ENCODE assay signal across 22 mouse cellular contexts in the genomic region with DNA sequence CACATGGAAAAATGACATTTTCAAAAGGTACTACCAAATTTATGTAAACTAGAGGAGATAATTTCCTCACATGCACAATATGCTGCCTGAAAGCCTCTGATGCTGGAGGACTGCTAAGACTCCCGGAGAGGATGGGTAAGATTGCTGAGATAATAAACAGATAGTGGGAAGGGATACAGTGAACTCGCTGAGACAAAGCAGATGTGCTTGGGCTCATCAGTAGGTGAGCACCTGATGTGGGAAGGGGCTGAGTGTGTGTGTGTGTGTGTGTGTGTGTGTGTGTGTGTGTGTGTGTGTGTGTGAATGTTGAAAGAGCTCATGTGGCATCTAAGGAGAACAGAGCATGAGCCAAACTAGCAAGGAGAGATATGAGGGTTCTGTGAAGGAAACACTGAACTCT.
DNase-seq lines count a peak whose midpoint lies in the region; ATAC-seq and TF ChIP-seq lines count a peak whose summit lies in the region.
"Had no signal": no experiment of that assay in that cellular context is flagged by ENCODE, and none has a peak within 500 bp of the region (broad histone marks: within the 10 kb centered on the region; RNA-seq: fewer than 3 reads in every experiment).

No protein-coding gene starts in this region.

- no peak for TF ChIP-seq POLR2A in kidney, adult 2 months (IDR thresholded peaks at IDR 0.05; ENCODE audit: low read depth, low read length)

- WGBS in kidney, embryonic 14.5 days = 50% methylated on average over 2 of the region's 2 CpGs
- WGBS in kidney, embryonic 16.5 days = 27% methylated on average over 2 of the region's 2 CpGs
- 26% methylated on average over 2 of the region's 2 CpGs for WGBS in kidney, adult 2 months
- WGBS in stomach, embryonic 14.5 days = 32% methylated on average over 2 of the region's 2 CpGs
- 32% methylated on average over 2 of the region's 2 CpGs for WGBS in stomach, postnatal 0 days

- H3K36me3 ChIP-seq in kidney, embryonic 14.5 days (ENCODE audit: control insufficient read depth, insufficient read depth, low read length) = no peaks in the 10 kb centered on the region
- no peaks in the 10 kb centered on the region for H3K36me3 ChIP-seq in kidney, embryonic 16.5 days (ENCODE audit: insufficient read depth, low read length)
- H3K36me3 ChIP-seq in kidney, adult 2 months (ENCODE audit: control insufficient read depth, insufficient read depth, low read length) = no peaks in the 10 kb centered on the region
- H3K36me3 ChIP-seq in stomach, embryonic 14.5 days (ENCODE audit: control insufficient read depth, insufficient read depth, low read length) = no peaks in the 10 kb centered on the region
- H3K36me3 ChIP-seq in stomach, postnatal 0 days (ENCODE audit: control insufficient read depth, insufficient read depth, low read length) = no peaks in the 10 kb centered on the region
- H3K36me3 ChIP-seq: embryonic facial prominence, embryonic 12.5 days; embryonic facial prominence, embryonic 15.5 days; forebrain, embryonic 10.5 days; forebrain, embryonic 12.5 days had no signal

- ATAC-seq in kidney, embryonic 14.5 days (ENCODE audit: low FRiP score, low TSS enrichment) = peak; percentile 81
- ATAC-seq in kidney, embryonic 16.5 days (ENCODE audit: low FRiP score, low TSS enrichment) = peak; percentile 46; the same call in 1 of the 2 replicates
- ATAC-seq in stomach, embryonic 14.5 days (ENCODE audit: insufficient number of reproducible peaks, insufficient read depth, low FRiP score, low read depth) = peak; percentile 33; the same call in 1 of the 2 replicates
- ATAC-seq in stomach, postnatal 0 days (ENCODE audit: low FRiP score, low TSS enrichment) = no peak
- ATAC-seq: forebrain, embryonic 14.5 days; forebrain, embryonic 16.5 days had no signal

- H3K4me1 ChIP-seq in kidney, embryonic 14.5 days (ENCODE audit: control insufficient read depth, insufficient read depth, low read length) = 0 out of 2 replicates have a peak, but pooled peaks cover 3% of the 10 kb centered on the region
- H3K4me1 ChIP-seq in kidney, embryonic 16.5 days (ENCODE audit: insufficient read depth, low read length) = 0 out of 2 replicates have a peak, but pooled peaks cover 5% of the 10 kb centered on the region
- no peaks in the 10 kb centered on the region for H3K4me1 ChIP-seq in kidney, adult 2 months (ENCODE audit: control insufficient read depth, insufficient read depth, low read length)
- peaks cover 3% of the 10 kb centered on the region; the same call in 1 of the 2 replicates for H3K4me1 ChIP-seq in stomach, embryonic 14.5 days (ENCODE audit: control insufficient read depth, insufficient read depth, low read length)
- H3K4me1 ChIP-seq in stomach, postnatal 0 days (replicated peaks; ENCODE audit: control insufficient read depth, insufficient read depth) = no peaks in the 10 kb centered on the region
- H3K4me1 ChIP-seq: embryonic facial prominence, embryonic 12.5 days; embryonic facial prominence, embryonic 15.5 days; forebrain, embryonic 10.5 days; forebrain, embryonic 12.5 days had no signal

- no peak overlapping the region for H3K4me3 ChIP-seq in kidney, embryonic 14.5 days (ENCODE audit: low read length)
- H3K4me3 ChIP-seq in kidney, embryonic 16.5 days (ENCODE audit: low read length) = no peak overlapping the region
- H3K4me3 ChIP-seq in kidney, adult 2 months (ENCODE audit: insufficient read depth, low read depth, low read length) = no peak overlapping the region
- H3K4me3 ChIP-seq in stomach, embryonic 14.5 days (ENCODE audit: low read depth, low read length) = no peak overlapping the region
- H3K4me3 ChIP-seq in stomach, postnatal 0 days (ENCODE audit: low read depth, low read length) = no peak overlapping the region
- H3K4me3 ChIP-seq: embryonic facial prominence, embryonic 12.5 days; embryonic facial prominence, embryonic 15.5 days; erythroblast, embryonic 14.5 days; forebrain, embryonic 10.5 days; forebrain, embryonic 12.5 days had no signal

- no peak for DNase-seq in kidney, postnatal 4 days
- no peak for DNase-seq in kidney, adult 2 months
- no peak for DNase-seq in stomach, postnatal 0 days (ENCODE audit: low spot score)
- DNase-seq: adrenal gland, adult 2 months; adrenal gland, postnatal 10 days; adrenal gland, postnatal 25 days; cerebellum, adult 11 months; cerebellum, adult 18-20 months; cerebellum, adult 8-10 months; cerebellum, adult 9-11 months; cerebellum, postnatal 14 days; cerebellum, postnatal 36 days had no signal

- H3K9me3 ChIP-seq in kidney, embryonic 14.5 days (ENCODE audit: control insufficient read depth, low read length) = no peaks in the 10 kb centered on the region
- no peaks in the 10 kb centered on the region for H3K9me3 ChIP-seq in kidney, embryonic 16.5 days (ENCODE audit: low read length)
- H3K9me3 ChIP-seq in stomach, embryonic 14.5 days (ENCODE audit: control insufficient read depth, low read depth, low read length) = no peaks in the 10 kb centered on the region
- no peaks in the 10 kb centered on the region for H3K9me3 ChIP-seq in stomach, postnatal 0 days (ENCODE audit: control insufficient read depth, low read length)
- H3K9me3 ChIP-seq: embryonic facial prominence, embryonic 12.5 days; embryonic facial prominence, embryonic 15.5 days; forebrain, embryonic 10.5 days; forebrain, embryonic 12.5 days had no signal

- TF ChIP-seq CTCF in kidney, adult 2 months (conservative IDR thresholded peaks at IDR 0.05; ENCODE audit: insufficient read depth, insufficient read length, low read depth, low read length) = no peak
- TF ChIP-seq CTCF in stomach, postnatal 0 days (IDR thresholded peaks at IDR 0.05; ENCODE audit: low read depth) = no peak

- H3K27ac ChIP-seq in kidney, embryonic 14.5 days (ENCODE audit: low read depth, low read length) = no peak overlapping the region
- no peak overlapping the region for H3K27ac ChIP-seq in kidney, embryonic 16.5 days (ENCODE audit: low read length)
- H3K27ac ChIP-seq in kidney, adult 2 months (ENCODE audit: insufficient read depth, low read depth, low read length) = no peak overlapping the region
- H3K27ac ChIP-seq in stomach, embryonic 14.5 days (ENCODE audit: low read length) = no peak overlapping the region
- no peak overlapping the region for H3K27ac ChIP-seq in stomach, postnatal 0 days (replicated peaks)
- H3K27ac ChIP-seq: embryonic facial prominence, embryonic 12.5 days; embryonic facial prominence, embryonic 15.5 days; forebrain, embryonic 10.5 days; forebrain, embryonic 12.5 days had no signal

- no peak for TF ChIP-seq EP300 in stomach, postnatal 0 days (optimal IDR thresholded peaks at IDR 0.05)

- H3K4me2 ChIP-seq in kidney, embryonic 14.5 days (replicated peaks; ENCODE audit: low read depth, low read length) = no peak overlapping the region
- no peak overlapping the region for H3K4me2 ChIP-seq in kidney, embryonic 16.5 days (replicated peaks; ENCODE audit: low read depth, low read length)
- H3K4me2 ChIP-seq in stomach, embryonic 14.5 days (replicated peaks; ENCODE audit: low read depth, low read length) = no peak overlapping the region
- H3K4me2 ChIP-seq in stomach, postnatal 0 days (replicated peaks; ENCODE audit: low read depth) = no peak overlapping the region
- H3K4me2 ChIP-seq: embryonic facial prominence, embryonic 12.5 days; embryonic facial prominence, embryonic 15.5 days; forebrain, embryonic 12.5 days had no signal

- H3K9ac ChIP-seq in kidney, embryonic 14.5 days (ENCODE audit: low read depth, low read length) = no peak overlapping the region
- H3K9ac ChIP-seq in kidney, embryonic 16.5 days (replicated peaks; ENCODE audit: low read length) = no peak overlapping the region
- H3K9ac ChIP-seq in stomach, embryonic 14.5 days (replicated peaks; ENCODE audit: low read depth, low read length) = no peak overlapping the region
- H3K9ac ChIP-seq in stomach, postnatal 0 days (ENCODE audit: low read length) = no peak overlapping the region
- H3K9ac ChIP-seq: embryonic facial prominence, embryonic 12.5 days; embryonic facial prominence, embryonic 15.5 days; forebrain, embryonic 12.5 days had no signal

- H3K27me3 ChIP-seq in kidney, embryonic 14.5 days (ENCODE audit: control insufficient read depth, insufficient read depth, low read length) = no peaks in the 10 kb centered on the region
- no peaks in the 10 kb centered on the region for H3K27me3 ChIP-seq in kidney, embryonic 16.5 days (ENCODE audit: insufficient read depth, low read length)
- H3K27me3 ChIP-seq in kidney, adult 2 months (replicated peaks; ENCODE audit: control insufficient read depth, insufficient read depth, low read length) = no peaks in the 10 kb centered on the region
- H3K27me3 ChIP-seq in stomach, embryonic 14.5 days (ENCODE audit: control insufficient read depth, insufficient read depth, low read length) = no peaks in the 10 kb centered on the region
- no peaks in the 10 kb centered on the region for H3K27me3 ChIP-seq in stomach, postnatal 0 days (ENCODE audit: control insufficient read depth, insufficient read depth, low read length)
- H3K27me3 ChIP-seq: embryonic facial prominence, embryonic 12.5 days; embryonic facial prominence, embryonic 15.5 days; forebrain, embryonic 12.5 days had no signal
